Mouse (Mus musculus) adrenal gland, adult 18-20 months (tissue): Measurements from ENCODE around the gene Rbpj. TPM values are rescaled to one million over a fixed set of nuclear protein-coding genes. Genes with fewer than 3 reads are reported as not detected.

Experiments used
- DNase-seq, 2 experiments: peaks; one replicate each; pipeline ENCODE4 v3.0.0; 2021 to 2022; ENCODE audit warnings: low spot score in 2 of 2
- total RNA-seq, 2 experiments: library from RNA; stranded (reverse); gene quantifications; 1 replicate in 1 of 2; 2 replicates in 1 of 2; pipeline ENCODE4 v1.2.3; 2021

Gene Rbpj
- total RNA-seq, 2 experiments from 2014 or later = 28.2 to 31.3 TPM

DNA sequence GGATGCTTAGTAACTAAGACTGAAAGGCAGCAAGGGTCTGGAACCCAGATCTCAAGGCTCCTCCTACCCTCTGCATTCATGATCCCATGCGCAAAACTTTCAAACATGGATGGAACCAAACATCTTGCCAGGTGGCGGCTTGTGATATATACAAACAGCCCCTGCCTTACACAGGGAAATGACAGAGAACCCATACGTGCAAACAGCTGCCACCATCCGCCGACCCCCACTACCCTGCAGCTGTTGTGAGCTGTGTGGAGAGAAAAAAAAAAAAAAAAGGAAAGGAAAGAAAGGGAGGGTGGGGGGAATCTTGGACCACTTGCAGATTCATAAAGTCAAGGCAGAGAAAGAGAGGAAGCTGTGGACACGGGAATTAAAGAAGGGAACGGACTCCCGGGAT lies 2.4 kb downstream of the Rbpj start:
- DNase-seq = no peak

- no peak for DNase-seq
Observed at GRCm38 (mm10) chr5:53469098-53469776, 3.3 kb downstream of the Rbpj start.

GRCm38 (mm10) chr5:53469777-53470131 lies 3.8 kb downstream of the Rbpj start:
- DNase-seq = no peak

- no peak for DNase-seq
Observed at GRCm38 (mm10) chr5:53470141-53471079, 4.5 kb downstream of the Rbpj start.

DNA sequence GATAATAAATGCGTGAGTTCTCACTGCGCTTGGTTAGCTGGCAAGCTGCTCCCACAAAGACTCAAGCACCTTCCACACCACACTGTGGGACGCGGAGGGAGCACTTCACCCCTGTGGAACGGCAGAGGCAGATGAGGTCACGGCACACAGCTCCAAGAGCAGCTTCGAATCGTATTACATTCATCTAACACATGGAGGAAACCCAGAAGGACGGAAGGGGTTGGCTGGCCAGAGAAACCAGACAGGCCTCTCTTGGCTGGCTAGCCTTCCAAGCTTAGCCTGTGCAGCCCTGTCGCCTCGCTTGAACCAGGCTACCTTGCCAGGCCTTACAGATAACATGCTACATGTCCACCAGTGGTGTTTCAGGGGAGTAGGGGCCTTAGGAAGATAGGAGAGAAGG lies 6.5 kb downstream of the Rbpj start:
- DNase-seq = no peak

DNA sequence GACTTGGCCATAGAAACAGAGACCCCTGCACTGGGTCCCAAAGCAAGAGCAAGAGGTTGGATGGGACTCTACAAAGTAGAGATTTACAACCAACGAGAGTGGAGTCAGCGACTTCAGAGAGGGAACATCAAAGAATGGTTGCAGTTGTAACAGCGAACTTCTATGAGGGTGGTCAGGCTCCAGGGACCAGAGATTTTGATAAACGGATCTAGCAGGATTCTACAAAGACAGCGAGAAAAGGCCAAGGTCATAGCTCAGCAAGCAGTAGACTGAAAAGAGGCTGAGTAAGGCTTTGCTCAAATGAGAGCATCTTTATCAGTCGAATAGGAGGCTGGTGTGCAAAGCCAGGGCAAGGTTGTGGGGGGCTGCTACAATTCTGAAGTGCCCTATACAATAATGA lies 13.2 kb downstream of the Rbpj start:
- DNase-seq = peak in 1 of 2 experiments; percentile 15

DNA sequence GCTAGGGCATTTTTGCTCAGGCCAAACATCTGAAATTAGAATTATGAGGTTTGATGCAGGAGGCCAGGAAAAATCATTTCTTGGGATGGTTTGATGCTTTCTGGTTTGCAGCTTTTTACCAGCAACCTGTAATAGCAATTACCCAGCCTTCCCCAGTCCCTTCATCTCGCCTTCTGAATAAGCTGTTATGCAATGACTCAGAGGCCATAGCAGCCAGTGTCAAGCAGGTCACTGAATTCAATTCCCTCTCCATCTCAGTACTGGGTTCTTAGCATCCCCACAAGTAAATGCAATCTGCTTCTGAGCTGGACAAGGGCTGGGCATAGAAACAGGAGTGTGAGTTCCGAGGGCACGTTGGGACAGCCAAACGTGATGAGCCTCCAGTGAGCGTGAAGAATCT lies 13.9 kb downstream of the Rbpj start:
- peak in 1 of 2 experiments; percentile 14 for DNase-seq

DNA sequence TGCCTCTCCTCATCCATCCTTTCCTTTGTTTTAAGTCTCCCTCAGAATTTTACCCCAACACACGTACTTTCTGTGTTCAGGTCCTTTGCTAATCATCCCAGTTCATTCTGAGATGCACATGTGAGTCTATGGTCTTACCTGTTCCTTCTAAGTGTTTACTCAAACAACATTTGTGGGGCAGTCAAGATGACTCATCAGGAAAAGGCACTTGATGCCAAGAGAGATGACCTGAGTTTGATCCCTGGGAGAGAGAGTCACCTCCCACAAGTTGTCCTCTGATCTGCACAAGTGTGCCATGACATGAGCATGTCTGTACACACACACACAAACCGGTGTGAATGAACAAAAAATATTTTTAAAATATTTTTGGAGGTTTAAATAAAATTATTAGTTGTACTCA lies 15.1 kb downstream of the Rbpj start:
- DNase-seq = no peak

- no peak for DNase-seq
Observed at GRCm38 (mm10) chr5:53485069-53485628, 19.2 kb downstream of the Rbpj start.

DNA sequence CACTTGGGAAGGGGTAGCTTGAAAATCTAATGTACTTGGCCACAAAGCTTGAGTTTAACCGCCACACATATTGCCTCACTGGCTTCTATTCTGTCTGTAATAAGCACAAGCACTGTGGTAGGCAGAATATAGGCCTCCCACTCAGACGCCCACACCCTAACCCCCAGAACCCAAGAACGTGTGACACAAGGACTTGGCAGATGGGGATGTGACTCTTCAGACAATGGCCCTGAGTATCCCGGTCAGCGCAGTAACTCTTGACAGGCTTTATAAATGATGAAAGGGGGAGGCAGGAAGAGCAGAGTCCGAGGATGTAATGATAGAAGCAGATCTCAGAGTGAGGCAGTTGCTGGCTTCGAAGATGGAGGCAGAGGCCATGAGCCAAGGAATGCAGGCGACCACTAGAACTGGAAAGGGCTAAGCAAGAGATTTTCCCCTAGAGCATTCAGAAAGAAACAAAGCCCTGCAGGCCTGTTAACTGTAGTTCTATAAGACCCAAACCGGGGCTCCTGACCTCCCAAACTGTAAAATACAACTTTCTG lies 20.1 kb downstream of the Rbpj start:
- no peak for DNase-seq

- no peak for DNase-seq
Observed at GRCm38 (mm10) chr5:53486966-53487592, 21.1 kb downstream of the Rbpj start.

DNA sequence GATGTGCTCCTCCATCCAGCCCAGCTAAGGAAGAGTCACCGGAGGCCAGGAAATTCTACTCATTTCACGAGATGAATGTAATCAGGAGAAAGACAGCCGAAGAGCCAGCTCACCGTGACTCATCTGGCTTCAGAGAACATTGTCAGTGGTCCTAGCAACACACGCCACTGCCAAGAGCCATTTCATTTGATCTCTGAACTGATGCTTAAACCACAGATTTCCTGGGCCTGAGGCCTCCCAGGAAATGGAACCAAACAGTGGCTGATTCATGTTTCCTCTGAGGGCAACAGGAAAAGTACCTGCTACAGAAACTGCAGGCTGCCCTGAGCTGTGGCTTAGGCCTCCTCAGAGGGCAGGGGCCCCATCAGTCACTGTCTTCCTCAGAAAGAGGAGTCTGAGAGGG lies 24.7 kb downstream of the Rbpj start:
- DNase-seq = peak; percentile 40 to 44

DNA sequence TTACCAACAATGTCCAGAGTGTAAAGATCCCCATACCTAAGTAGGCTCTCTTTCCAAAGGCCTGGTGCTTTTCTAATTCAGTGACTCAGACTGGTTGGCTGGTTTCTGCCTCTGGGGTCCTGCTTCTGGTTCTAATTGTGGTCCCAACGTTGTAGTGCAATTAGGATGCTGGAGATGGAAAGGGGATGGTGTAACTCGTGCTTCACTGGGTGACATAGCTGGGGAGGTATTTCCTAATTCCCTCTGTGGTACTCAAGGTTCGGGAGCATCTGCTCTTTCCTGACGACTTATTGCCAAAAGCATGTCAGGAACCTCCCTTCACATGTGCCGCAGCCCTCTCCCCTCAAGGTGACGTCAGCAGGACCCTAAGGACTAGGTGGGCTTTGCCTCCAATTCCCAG lies 27.8 kb downstream of the Rbpj start:
- DNase-seq = no peak

- DNase-seq = no peak
Observed at GRCm38 (mm10) chr5:53494536-53495159, 28.7 kb downstream of the Rbpj start.

DNA sequence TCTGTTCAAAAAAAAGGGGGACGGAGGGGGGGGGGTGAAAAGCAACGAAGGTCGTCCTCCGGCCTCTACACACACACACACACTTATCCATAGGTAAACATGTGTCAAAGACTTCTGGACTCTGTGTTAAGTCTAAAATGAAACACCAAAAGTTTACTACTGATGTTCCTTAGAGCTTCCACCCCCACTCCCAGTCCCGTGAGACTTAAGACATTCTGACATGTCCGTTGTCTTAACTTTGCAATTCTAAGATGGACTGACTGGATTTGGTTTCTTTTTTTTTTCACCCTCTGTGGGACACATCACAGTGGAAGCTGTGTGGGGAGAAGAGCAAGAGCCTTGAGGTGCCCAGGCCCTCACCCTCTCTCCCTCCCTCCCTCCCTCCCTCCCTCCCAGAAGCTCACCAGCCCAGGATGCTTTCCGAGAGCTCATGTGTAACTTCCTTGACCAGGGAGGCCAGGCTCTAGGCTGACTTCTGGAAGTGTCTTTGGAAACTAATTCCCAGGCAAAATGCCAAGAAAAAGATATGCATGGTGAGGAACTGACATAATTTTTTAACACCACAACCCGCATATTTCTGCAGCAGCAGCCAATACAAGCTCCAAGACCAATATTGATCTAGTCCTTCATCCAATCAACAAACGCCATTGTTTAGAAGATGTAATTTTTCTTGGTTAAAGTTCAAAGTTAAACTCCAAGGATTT lies 31.0 kb downstream of the Rbpj start:
- DNase-seq = no peak

DNA sequence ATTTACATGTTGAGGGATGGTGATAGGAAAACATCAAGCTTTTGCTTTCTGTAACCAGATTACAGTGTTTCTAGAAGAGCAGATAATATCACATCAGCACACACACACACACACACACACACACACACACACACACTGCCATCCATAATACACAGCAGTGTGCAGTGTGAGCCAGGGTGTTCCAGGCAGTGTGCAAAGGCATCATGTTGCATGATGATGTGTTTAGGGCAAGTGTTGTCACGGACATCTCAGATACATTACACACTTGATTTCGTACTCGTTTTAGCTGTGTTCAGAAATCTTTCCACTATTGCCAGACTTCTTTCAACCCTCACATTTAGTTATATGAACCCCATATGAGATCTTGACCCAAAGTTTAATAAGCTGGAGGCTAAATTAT lies 33.6 kb downstream of the Rbpj start:
- DNase-seq = no peak

DNA sequence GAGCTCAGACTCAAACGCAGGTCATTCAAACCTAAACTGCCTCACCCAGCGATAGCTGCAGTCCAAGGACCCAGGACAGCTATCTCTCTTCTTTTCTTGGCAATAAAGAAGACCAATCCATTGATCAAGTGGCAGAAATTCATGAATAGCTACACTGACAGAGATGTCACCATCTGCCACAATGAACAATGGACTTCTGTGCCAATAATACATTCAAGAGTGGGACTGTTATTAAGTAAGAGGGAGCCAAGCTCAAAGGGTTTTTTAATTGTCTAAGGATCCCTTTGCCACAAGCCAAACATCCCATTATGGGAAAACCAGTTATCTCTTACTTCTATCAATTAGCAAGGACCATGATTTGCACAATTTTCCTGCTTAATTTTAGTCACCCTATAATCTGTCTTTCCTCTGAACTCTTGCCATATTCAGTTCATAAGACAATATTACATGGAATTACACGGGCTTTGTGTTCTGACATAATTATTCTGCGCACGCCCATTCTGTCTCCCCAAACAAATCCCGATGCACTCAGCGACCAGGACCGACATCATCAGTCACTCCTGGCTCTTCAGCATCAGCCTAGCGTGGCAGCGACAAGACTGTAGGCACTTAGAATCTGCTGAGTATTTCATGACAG lies 34.7 kb downstream of the Rbpj start:
- DNase-seq = no peak

DNA sequence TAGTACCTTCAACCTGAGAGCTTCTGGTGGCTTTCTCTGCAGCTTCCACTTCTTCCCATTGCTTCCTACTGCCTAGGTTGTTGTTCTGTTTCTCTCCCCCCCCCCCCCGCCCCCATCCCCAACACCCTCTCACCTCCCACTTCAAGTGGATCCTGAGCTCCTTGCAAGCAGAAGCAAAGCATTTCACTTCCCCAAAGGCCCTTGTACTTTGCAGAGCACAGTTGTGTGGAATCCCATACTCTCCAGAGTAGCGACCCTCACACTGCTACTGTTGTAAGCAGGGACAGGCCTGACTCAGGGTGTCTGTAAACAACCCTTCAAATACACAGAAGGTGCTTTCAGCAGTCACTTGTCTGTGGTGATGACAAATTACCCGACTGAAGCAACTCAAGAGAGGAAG lies 37.3 kb downstream of the Rbpj start:
- DNase-seq = no peak

DNA sequence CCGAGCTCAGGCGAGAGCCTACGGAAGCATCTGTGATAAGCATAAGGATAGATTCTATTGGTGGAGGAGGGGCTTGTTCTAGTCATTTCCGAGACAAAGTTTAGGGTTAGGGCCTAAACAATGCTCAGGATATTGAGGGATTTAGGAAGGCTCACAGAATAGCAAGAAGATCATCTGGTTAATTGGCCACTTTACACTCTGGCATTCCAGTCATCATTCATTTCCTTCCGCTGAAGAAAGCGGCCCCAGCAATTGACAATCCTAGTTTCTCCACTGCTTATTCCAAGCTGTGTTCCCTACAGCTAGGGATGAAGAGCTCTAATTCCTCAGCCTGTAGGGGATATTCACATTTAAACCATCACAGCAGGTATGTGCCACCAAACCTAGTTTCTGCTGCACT lies 39.8 kb downstream of the Rbpj start:
- no peak for DNase-seq

DNA sequence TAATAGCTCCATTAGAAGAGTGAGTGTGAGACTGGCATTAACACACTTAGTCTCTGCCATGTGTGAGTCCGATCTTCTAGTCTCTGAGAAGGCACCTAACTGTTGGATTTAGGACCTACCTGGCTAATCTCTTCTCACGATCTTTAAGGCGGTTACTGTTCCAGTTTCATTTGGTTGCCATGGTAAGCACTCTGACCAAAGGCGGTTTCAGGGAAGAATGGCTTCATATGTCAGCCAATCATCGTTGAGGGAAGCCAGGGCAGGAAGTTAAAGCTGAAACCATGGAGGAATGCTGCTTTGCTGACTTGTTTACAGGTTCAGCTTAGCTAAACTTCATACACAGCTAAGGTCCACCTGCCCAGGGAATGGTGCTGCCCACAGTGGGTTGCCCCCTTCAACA lies 41.4 kb downstream of the Rbpj start:
- no peak for DNase-seq
